Mouse (Mus musculus) gastrocnemius, postnatal 14 days (tissue): ENCODE measurements around the gene Calhm3. TPM values are rescaled to one million over a fixed set of nuclear protein-coding genes. Genes with fewer than 3 reads are reported as not detected.
A peak's percentile ranks its signal among the peaks of the same experiment; 100 is the strongest.
"Not testable (repeated sequence)": the region's sequence is repeated elsewhere in the genome, so short reads cannot be mapped to it uniquely, and the experiment has no call there.

Experiments
- DNase-seq: peaks from one replicate; pipeline ENCODE4 v3.0.0; 2021; ENCODE audit warnings: mixed read lengths
- intact Hi-C: fragments of 180-260 bp; cut with DNase I; formaldehyde crosslinking; loops from one replicate; pipeline ENCODE4 v1.15.1; 2025; ENCODE audit warnings: low total_unique reads
- total RNA-seq, 2 experiments: library from RNA; stranded (reverse); gene quantifications; 2 replicates each; pipeline ENCODE4 v1.2.3; 2021

Calhm3 gene
- total RNA-seq, 2 experiments from 2014 or later, result not detected

- DNase-seq, result peak; percentile 81
Observed at GRCm38 (mm10) chr19:47168793-47169412, 11.3 kb upstream of the Calhm3 start.

GRCm38 (mm10) chr19:47168223-47168622 lies 10.7 kb upstream of the Calhm3 start:
- DNase-seq, result no peak

More at GRCm38 (mm10) chr19:47168793-47169412, 11.3 kb upstream of the Calhm3 start:
- intact Hi-C loops, result loop anchor here (5.0 kb wide), 1 partner anchor 52 kb away; no protein-coding TSS in a partner anchor

GRCm38 (mm10) chr19:47167617-47168214 lies 10.2 kb upstream of the Calhm3 start:
- intact Hi-C loops, result loop anchor here (5.0 kb wide), 1 partner anchor 50 kb away; no protein-coding TSS in a partner anchor
- DNase-seq, result no peak

More at GRCm38 (mm10) chr19:47168223-47168622, 10.7 kb upstream of the Calhm3 start:
- intact Hi-C loops, result loop anchor here (5.0 kb wide), 1 partner anchor 51 kb away; no protein-coding TSS in a partner anchor

GRCm38 (mm10) chr19:47166758-47167157 lies 9.2 kb upstream of the Calhm3 start:
- DNase-seq, result no peak
- intact Hi-C loops, result loop anchor here (5.0 kb wide), 1 partner anchor 49 kb away; no protein-coding TSS in a partner anchor

GRCm38 (mm10) chr19:47163176-47163744 lies 5.7 kb upstream of the Calhm3 start:
- intact Hi-C loops, result no loop called here
- no peak for DNase-seq

GRCm38 (mm10) chr19:47161669-47162068 lies 4.1 kb upstream of the Calhm3 start:
- DNase-seq, result no peak
- intact Hi-C loops, result no loop called here

- intact Hi-C loops, result no loop called here
- no peak for DNase-seq
Observed at GRCm38 (mm10) chr19:47153767-47154166, 3.8 kb downstream of the Calhm3 start.

- intact Hi-C loops, result no loop called here
- DNase-seq, result no peak
Observed at GRCm38 (mm10) chr19:47152062-47152369, 5.5 kb downstream of the Calhm3 start.

GRCm38 (mm10) chr19:47151332-47152061 lies 6.1 kb downstream of the Calhm3 start:
- no peak for DNase-seq
- intact Hi-C loops, result no loop called here

- DNase-seq, result no peak
- intact Hi-C loops, result no loop called here
Observed at GRCm38 (mm10) chr19:47149854-47150253, 7.7 kb downstream of the Calhm3 start.

GRCm38 (mm10) chr19:47148267-47148847 lies 9.2 kb downstream of the Calhm3 start:
- intact Hi-C loops, result no loop called here
- no peak for DNase-seq

- intact Hi-C loops, result no loop called here
- DNase-seq, result no peak
Observed at GRCm38 (mm10) chr19:47144154-47144553, 13.4 kb downstream of the Calhm3 start, which contains the start of gene Calhm1. Calhm1 (minus strand) TSS chr19:47144254.

GRCm38 (mm10) chr19:47142438-47142837 lies 15.1 kb downstream of the Calhm3 start:
- DNase-seq, result no peak
- intact Hi-C loops, result no loop called here

- intact Hi-C loops, DNase-seq: not testable (repeated sequence)
Observed at GRCm38 (mm10) chr19:47139611-47140010, 18.0 kb downstream of the Calhm3 start.

- peak; percentile 73 for DNase-seq
- intact Hi-C loops, result no loop called here
Observed at GRCm38 (mm10) chr19:47137771-47138421, 19.7 kb downstream of the Calhm3 start, which contains the start of gene Calhm2. Calhm2 (minus strand) TSS chr19:47138294.

- intact Hi-C loops, result no loop called here
- DNase-seq, result peak; percentile 73
Observed at GRCm38 (mm10) chr19:47137051-47137581, 20.4 kb downstream of the Calhm3 start.

- no peak for DNase-seq
- intact Hi-C loops, result no loop called here
Observed at GRCm38 (mm10) chr19:47136170-47136569, 21.4 kb downstream of the Calhm3 start.

GRCm38 (mm10) chr19:47135568-47135967 lies 22.0 kb downstream of the Calhm3 start:
- no peak for DNase-seq

GRCm38 (mm10) chr19:47133161-47133560 lies 24.4 kb downstream of the Calhm3 start:
- intact Hi-C loops, result no loop called here
- no peak for DNase-seq

More at GRCm38 (mm10) chr19:47135568-47135967, 22.0 kb downstream of the Calhm3 start:
- intact Hi-C loops, result no loop called here
